Mouse (Mus musculus) liver (tissue): Measurements from ENCODE around the gene Ror2.

Experiments
- DNase-seq: peaks from one replicate; pipeline ENCODE4 v3.0.0-alpha.2; 2020; ENCODE audit warnings: mixed read lengths

Gene Ror2

GRCm38 (mm10) chr13:53192286-53192685 is 93.6 kb downstream of the Ror2 start:
- DNase-seq: no peak

- DNase-seq: no peak
These were observed 94.3 kb downstream of the Ror2 start for GRCm38 (mm10) chr13:53191657-53192056.

GRCm38 (mm10) chr13:53188935-53189334 is 97.0 kb downstream of the Ror2 start:
- no peak for DNase-seq

DNA sequence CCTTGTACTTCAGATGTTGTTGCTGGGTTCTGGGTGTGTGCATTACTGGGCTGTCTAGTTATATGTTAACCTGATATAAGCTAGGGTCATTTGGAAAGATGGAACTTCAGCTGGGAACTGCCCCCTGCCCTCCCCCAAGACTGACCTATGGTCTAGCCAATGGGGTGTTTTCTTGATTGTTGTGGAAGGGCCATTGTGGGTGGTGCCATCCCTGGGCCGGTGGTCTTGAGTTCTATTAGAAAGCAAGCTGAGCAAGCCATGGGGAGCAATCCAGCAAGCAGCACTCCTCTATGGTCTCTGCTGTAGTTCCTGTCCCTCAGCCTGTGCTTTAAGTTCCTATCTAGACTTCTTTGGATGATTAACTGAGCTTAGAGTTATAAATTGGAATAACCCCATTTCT is 101.1 kb downstream of the Ror2 start:
- no peak for DNase-seq

DNA sequence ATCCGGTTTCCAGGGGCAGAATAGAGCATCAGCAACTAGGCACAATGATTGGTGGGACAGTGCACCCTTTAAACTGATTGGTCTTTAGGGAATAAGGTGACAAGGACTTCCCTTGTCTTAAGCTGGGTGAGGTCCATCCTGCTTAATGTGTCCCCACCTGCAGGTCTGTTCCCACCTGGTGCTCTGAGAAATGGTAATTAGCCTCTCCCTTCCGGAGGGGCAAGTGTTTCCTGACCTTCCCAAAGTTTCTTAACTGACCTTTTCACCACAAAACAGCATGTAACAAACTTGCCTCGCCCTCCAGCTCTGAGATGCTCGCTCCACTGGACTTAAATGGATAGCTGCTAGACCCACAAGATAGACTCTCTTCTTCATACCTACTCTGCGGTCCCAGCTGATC is 101.8 kb downstream of the Ror2 start:
- no peak for DNase-seq

- DNase-seq: no peak
These were observed 102.8 kb downstream of the Ror2 start for GRCm38 (mm10) chr13:53183161-53183577.

- DNase-seq: peak; percentile 29
These were observed 107.3 kb downstream of the Ror2 start for GRCm38 (mm10) chr13:53178594-53178993.

DNA sequence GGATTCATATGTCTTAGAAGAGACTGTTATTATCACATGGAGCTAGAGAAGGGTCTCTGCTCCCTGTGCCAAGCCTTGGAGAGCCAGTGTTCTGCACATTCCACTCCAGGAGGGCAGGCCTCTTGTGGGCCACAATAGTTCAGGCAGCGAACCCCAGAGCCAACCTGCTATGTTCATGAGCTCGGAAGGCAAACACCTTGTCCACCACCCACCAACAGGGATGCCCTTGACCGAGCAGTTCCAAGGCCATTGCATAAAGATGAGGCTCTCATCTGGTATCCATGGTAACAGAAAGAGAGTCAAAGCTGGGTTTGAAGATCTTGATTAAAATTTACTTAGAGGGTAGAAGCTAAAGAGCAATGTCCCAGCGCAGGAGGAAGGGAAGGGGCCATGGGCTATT is 107.8 kb downstream of the Ror2 start:
- DNase-seq: no peak

GRCm38 (mm10) chr13:53177424-53177718 is 108.6 kb downstream of the Ror2 start:
- no peak for DNase-seq

DNA sequence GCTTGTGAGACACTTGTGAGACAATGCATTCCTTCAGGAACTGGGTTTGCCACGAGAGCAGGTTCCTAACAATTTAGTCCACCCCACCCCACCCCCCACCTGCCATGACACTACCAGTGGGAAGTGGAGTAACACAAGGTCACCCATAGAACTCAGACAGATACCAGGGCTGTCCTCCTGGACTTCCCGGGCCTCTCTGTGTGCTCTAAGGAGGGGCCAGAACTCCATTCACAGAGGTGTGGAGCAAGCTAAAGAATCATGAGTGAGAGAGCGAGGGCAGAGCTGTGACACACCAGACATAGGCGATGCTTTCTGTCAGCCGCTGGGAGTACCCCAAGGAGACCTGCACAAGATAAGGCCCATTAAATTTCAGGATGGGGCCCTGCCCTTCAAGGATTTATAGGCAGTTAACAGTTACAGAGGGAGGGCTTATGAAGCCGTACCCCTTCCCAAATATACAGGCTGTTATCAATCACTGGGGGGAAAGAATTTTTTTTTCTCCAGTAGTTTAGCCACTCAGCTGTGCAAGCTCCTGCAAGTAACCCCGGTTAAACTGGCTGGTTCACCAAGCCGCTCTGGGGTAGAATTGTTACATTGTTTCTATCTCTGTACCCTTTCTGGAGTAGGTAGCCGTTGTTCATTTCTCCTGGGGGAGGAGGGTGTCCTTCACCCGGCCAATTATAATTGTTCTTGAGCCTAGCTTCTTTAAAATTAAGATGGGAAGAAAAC is 109.1 kb downstream of the Ror2 start:
- no peak for DNase-seq

DNA sequence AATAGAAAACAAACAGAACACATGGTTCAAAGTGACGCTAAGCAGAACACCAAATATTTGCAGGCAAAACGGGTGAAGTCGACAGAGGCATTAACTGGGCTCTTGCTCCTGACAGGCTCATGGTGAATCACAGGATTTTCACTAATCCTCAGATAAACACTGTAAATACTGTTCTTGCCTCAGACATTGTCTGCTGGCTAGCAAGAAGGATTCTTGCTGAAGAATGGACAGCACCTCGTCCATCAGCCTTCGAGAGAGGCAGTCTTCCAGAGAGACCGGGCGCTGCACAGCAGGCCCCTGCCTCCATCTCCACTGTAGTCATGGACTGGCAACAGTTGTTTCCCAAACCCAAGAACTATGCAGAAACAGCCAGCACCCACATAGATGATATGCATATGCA is 110.9 kb downstream of the Ror2 start:
- no peak for DNase-seq

- DNase-seq: no peak
These were observed 122.3 kb downstream of the Ror2 start for GRCm38 (mm10) chr13:53163671-53164070.

DNA sequence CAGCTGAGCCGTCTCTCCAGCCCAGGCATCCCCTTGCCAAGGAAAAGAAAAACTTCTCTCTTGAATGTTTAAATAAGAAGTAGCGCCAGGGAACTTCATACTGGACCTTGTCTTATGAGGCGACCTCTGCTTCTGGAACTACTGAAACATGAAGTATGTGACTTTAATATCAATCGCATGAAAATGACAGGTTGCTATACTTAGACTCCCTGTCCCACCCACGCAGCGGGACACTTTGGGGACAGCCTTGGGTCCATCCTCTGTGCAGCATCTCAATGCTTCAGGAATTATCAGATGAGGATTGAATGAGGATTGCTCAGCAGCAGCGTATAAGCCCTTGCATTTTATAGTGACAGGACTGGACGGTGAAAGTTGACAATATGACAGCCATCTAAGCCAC is 122.9 kb downstream of the Ror2 start:
- no peak for DNase-seq

GRCm38 (mm10) chr13:53159501-53159900 is 126.4 kb downstream of the Ror2 start:
- no peak for DNase-seq

DNA sequence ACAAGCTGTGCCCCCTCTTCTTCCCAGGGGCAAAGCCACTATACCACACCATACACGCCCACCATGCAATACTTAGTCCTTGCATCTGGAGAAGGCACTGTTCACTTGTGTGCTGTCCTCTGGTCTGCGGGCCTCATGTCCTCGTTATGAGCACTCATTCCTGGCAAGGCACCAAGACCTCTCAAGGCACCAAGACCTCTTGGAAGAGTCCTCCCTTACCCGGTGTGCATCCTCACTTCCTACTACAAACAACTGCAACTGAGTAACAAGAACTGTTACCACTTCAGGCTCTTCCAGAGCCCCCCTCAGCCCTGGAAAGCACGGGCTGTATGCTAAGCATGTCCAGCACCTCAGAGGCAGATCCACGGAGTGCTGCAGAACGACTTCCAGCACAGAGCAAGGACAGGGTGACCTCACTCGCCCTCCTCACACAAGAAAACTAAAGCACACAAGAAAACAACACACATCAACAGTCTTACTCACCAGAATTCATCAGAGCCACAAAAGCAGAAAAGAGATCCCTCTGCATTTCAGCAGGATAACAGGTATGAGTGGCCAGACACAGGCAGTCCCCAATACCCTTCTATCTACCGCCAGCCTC is 127.4 kb downstream of the Ror2 start:
- DNase-seq: no peak

DNA sequence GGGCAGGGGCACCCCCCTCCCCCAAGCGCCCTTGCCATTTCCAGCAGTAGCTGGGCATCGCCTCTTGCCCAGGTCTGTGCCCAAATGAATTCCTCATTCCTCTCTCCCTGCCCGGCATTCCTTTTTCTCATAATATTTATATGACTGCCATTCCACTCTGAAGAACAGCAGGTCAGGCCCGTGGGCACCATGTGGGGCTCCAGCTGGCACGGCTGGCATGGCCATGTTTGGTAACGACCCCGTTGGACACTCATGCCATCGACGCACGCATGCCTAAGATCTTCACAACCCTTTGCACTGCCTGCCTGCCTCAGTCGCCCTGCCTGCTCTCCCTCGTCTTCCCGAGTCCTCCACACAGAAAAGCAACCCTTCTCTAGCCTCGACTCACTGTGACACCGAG is 129.0 kb downstream of the Ror2 start:
- DNase-seq: no peak

GRCm38 (mm10) chr13:53156282-53156681 is 129.6 kb downstream of the Ror2 start:
- no peak for DNase-seq

- DNase-seq: no peak
These were observed 140.4 kb downstream of the Ror2 start for GRCm38 (mm10) chr13:53145511-53145910.

GRCm38 (mm10) chr13:53143076-53143475 is 142.8 kb downstream of the Ror2 start:
- no peak for DNase-seq

- no peak for DNase-seq
These were observed 143.7 kb downstream of the Ror2 start for GRCm38 (mm10) chr13:53142268-53142667.

DNA sequence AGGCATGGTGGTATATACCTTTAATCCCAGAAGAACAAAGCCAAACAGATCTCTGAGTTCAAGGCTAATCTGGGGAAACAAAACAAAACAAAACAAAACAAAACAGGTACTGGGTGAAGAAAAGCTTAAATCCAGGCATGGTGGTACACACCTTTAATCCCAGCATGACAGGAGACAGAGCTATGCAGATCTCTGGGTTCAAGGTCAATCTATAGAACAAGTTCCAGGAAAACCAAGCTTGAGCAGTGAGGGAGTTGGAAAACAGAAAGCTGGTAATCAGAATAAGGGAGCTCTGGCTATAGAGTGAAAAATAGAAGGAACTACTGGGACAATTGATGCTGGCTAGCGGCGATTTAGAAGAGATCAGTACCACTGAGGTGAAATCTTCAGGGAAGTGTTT is 145.6 kb downstream of the Ror2 start:
- no peak for DNase-seq

- DNase-seq: no peak
These were observed 155.4 kb downstream of the Ror2 start for GRCm38 (mm10) chr13:53130567-53130966.

DNA sequence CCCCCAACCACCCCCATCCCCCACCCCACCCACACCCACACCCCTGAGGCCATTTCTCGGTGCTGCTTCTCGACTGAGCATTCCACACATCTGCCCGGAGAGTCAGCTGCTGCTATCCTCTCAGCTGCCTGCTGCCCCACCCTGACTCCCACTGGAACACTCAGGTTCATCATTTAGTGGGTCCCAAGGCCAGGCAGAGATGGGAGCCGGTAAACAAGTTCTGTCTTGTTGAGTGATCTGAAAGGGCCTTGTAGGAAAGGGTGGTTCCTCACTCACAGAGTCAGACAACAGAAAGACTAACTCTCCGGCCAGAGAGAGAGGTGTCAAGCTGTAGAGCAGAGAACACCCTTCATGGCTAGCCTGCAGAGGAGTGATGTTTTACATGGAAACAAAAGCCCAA is 155.9 kb downstream of the Ror2 start:
- no peak for DNase-seq

DNA sequence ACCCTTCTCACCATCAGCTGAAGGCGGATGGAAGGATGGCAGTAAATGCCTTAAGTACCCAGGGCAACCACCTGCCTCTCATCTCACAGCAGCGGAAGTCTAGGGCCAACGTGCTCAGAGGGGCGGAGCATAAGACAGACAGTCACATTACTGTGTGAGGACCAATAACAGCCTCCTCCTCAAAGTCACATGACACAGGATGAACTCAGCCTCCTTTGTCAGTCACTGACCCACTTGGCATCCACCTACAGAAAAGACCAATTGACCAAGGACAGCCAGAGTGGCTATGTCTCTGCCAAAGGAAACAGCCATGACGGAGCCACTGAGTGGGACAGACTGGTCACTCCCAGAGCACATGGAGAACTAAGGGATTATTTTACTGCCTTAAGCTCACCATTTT is 160.3 kb downstream of the Ror2 start:
- no peak for DNase-seq

- DNase-seq: no peak
These were observed 163.8 kb downstream of the Ror2 start for GRCm38 (mm10) chr13:53122085-53122484.
